Comparison of ENCODE assay signal across 19 mouse cellular contexts in the genomic region with DNA sequence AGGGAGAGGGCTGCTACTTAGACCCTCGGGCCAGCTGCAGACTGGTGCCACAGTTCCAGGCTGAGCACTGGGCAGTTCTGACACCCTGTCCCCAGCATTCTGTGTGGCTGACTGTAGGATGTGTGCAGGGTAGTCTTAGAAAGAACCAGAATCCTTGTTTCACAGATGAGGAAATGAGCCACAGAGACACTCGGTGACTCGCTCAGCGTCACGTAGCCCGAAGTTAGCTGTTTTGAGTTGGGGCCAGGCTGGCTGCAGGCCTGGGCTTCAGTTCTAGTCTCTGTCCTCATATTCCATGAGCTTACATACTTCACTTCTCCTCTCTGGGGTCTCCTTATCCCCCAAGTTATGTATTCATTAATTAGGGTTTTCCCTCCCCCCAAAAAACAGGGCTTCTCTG. TPM values are rescaled to one million over a fixed set of nuclear protein-coding genes. Genes with fewer than 3 reads are reported as not detected.
DNase-seq lines count a peak whose midpoint lies in the region; ATAC-seq and TF ChIP-seq lines count a peak whose summit lies in the region.
"Had no signal": no experiment of that assay in that cellular context is flagged by ENCODE, and none has a peak within 500 bp of the region (broad histone marks: within the 10 kb centered on the region; RNA-seq: fewer than 3 reads in every experiment).

No protein-coding gene starts in this region.

- H3K4me1 ChIP-seq in hindbrain, embryonic 10.5 days (replicated peaks), result peaks cover 84% of the 10 kb centered on the region
- H3K4me1 ChIP-seq in hindbrain, embryonic 16.5 days (ENCODE audit: control insufficient read depth, insufficient read depth, low read depth, low read length), result peaks cover 50% of the 10 kb centered on the region
- peaks cover 65% of the 10 kb centered on the region for H3K4me1 ChIP-seq in midbrain, embryonic 16.5 days (ENCODE audit: control insufficient read depth, insufficient read depth, low read length)
- peaks cover 42% of the 10 kb centered on the region for H3K4me1 ChIP-seq in midbrain, embryonic 14.5 days (ENCODE audit: control insufficient read depth, insufficient read depth, low read length)
- H3K4me1 ChIP-seq in embryonic fibroblast, embryonic 13.5 days (ENCODE audit: control insufficient read depth, insufficient read depth, low read length), result peaks cover 25% of the 10 kb centered on the region
- peaks cover 71% of the 10 kb centered on the region for H3K4me1 ChIP-seq in kidney, embryonic 15.5 days

- H3K9me3 ChIP-seq in hindbrain, embryonic 10.5 days, result no peaks in the 10 kb centered on the region
- no peaks in the 10 kb centered on the region for H3K9me3 ChIP-seq in hindbrain, embryonic 16.5 days (ENCODE audit: control insufficient read depth, low read length)
- no peaks in the 10 kb centered on the region for H3K9me3 ChIP-seq in midbrain, embryonic 16.5 days (replicated peaks; ENCODE audit: control insufficient read depth, low read length, poor library complexity, severe bottlenecking)
- H3K9me3 ChIP-seq in midbrain, embryonic 14.5 days (ENCODE audit: control insufficient read depth, low read length), result no peaks in the 10 kb centered on the region
- no peaks in the 10 kb centered on the region for H3K9me3 ChIP-seq in kidney, embryonic 15.5 days (replicated peaks)
- H3K9me3 ChIP-seq: forebrain, embryonic 13.5 days; heart, embryonic 15.5 days; liver, embryonic 15.5 days; megakaryocyte, embryonic 14.5 days; stomach, embryonic 15.5 days had no signal

- peak; percentile 12; the same call in 1 of the 2 replicates for TF ChIP-seq POLR2A in embryonic fibroblast, embryonic 13.5 days (IDR thresholded peaks at IDR 0.05; ENCODE audit: low read depth, low read length)
- no peak for TF ChIP-seq POLR2A in myocyte (IDR thresholded peaks at IDR 0.05; ENCODE audit: insufficient read length, low read depth)

- H3K4me3 ChIP-seq in hindbrain, embryonic 10.5 days, result no peak overlapping the region
- no peak overlapping the region for H3K4me3 ChIP-seq in hindbrain, embryonic 16.5 days (ENCODE audit: low read length)
- H3K4me3 ChIP-seq in midbrain, embryonic 16.5 days (ENCODE audit: low read depth, low read length), result no peak overlapping the region
- H3K4me3 ChIP-seq in midbrain, embryonic 14.5 days (replicated peaks; ENCODE audit: low read depth, low read length), result no peak overlapping the region
- no peak overlapping the region for H3K4me3 ChIP-seq in embryonic fibroblast, embryonic 13.5 days (ENCODE audit: insufficient read depth, low read length)
- no peak overlapping the region for H3K4me3 ChIP-seq in myocyte
- H3K4me3 ChIP-seq in kidney, embryonic 15.5 days (replicated peaks), result no peak overlapping the region
- H3K4me3 ChIP-seq: forebrain, embryonic 13.5 days; heart, embryonic 15.5 days; liver, embryonic 15.5 days; megakaryocyte, embryonic 14.5 days; stomach, embryonic 15.5 days had no signal

- no peaks in the 10 kb centered on the region for H3K79me2 ChIP-seq in myocyte (ENCODE audit: control insufficient read depth, insufficient read depth)

- TF ChIP-seq CTCF in embryonic fibroblast, embryonic 13.5 days (IDR thresholded peaks at IDR 0.05; ENCODE audit: borderline replicate concordance, insufficient read depth, low read length), result no peak

- peaks cover 35% of the 10 kb centered on the region for H3K27me3 ChIP-seq in hindbrain, embryonic 10.5 days (ENCODE audit: insufficient read depth, poor library complexity, severe bottlenecking)
- no peaks in the 10 kb centered on the region for H3K27me3 ChIP-seq in hindbrain, embryonic 16.5 days (replicated peaks; ENCODE audit: control insufficient read depth, insufficient read depth, low read length)
- no peaks in the 10 kb centered on the region for H3K27me3 ChIP-seq in midbrain, embryonic 16.5 days (ENCODE audit: control insufficient read depth, insufficient read depth, low read depth, low read length)
- no peaks in the 10 kb centered on the region for H3K27me3 ChIP-seq in midbrain, embryonic 14.5 days (ENCODE audit: control insufficient read depth, insufficient read depth, low read length)
- H3K27me3 ChIP-seq in myocyte (ENCODE audit: control insufficient read depth, insufficient read depth, insufficient read length), result peaks cover 5% of the 10 kb centered on the region
- H3K27me3 ChIP-seq in kidney, embryonic 15.5 days, result peaks cover 22% of the 10 kb centered on the region

- 94% methylated on average over 6 of the region's 6 CpGs for WGBS in hindbrain, embryonic 10.5 days
- 82% methylated on average over 6 of the region's 6 CpGs for WGBS in hindbrain, embryonic 16.5 days
- WGBS in midbrain, embryonic 16.5 days, result 85% methylated on average over 6 of the region's 6 CpGs
- WGBS in midbrain, embryonic 14.5 days, result 91% methylated on average over 6 of the region's 6 CpGs
- WGBS in kidney, embryonic 15.5 days, result 86% methylated on average over 6 of the region's 6 CpGs

- no peak overlapping the region; the same call in 1 of the 2 replicates for H3K4me2 ChIP-seq in hindbrain, embryonic 16.5 days (ENCODE audit: low read length)
- H3K4me2 ChIP-seq in midbrain, embryonic 16.5 days (ENCODE audit: low read length), result peak overlapping the region; percentile 87
- no peak overlapping the region for H3K4me2 ChIP-seq in midbrain, embryonic 14.5 days (ENCODE audit: low read length)
- peak overlapping the region; percentile 18 for H3K4me2 ChIP-seq in myocyte (ENCODE audit: low read depth)
- no peak overlapping the region for H3K4me2 ChIP-seq in kidney, embryonic 15.5 days
- H3K4me2 ChIP-seq: forebrain, embryonic 13.5 days; heart, embryonic 15.5 days; liver, embryonic 15.5 days; stomach, embryonic 15.5 days had no signal

- H3K9ac ChIP-seq in hindbrain, embryonic 16.5 days (ENCODE audit: low read depth, low read length), result no peak overlapping the region
- 0 out of 2 replicates have a peak overlapping the region, but pooled peaks have one; percentile 2 for H3K9ac ChIP-seq in midbrain, embryonic 16.5 days (ENCODE audit: low read depth, low read length)
- no peak overlapping the region for H3K9ac ChIP-seq in midbrain, embryonic 14.5 days (replicated peaks; ENCODE audit: low read length)
- H3K9ac ChIP-seq in kidney, embryonic 15.5 days, result no peak overlapping the region
- H3K9ac ChIP-seq: forebrain, embryonic 13.5 days; heart, embryonic 15.5 days; liver, embryonic 15.5 days; stomach, embryonic 15.5 days had no signal

- no peak for ATAC-seq in hindbrain, embryonic 16.5 days
- no peak for ATAC-seq in midbrain, embryonic 16.5 days
- no peak for ATAC-seq in midbrain, embryonic 14.5 days (ENCODE audit: low FRiP score, low TSS enrichment)
- ATAC-seq in kidney, embryonic 15.5 days (replicated peaks; ENCODE audit: low FRiP score), result no peak
- ATAC-seq: forebrain, embryonic 13.5 days had no signal

- H3ac ChIP-seq in myocyte (ENCODE audit: control insufficient read depth, insufficient read length), result no peak overlapping the region

- no peak for DNase-seq in hindbrain, embryonic 10.5 days (ENCODE audit: low spot score)
- no peak for DNase-seq in midbrain, embryonic 14.5 days
- DNase-seq: cerebellum, postnatal 25 days; heart, adult 11 months; kidney, adult 18-20 months; kidney, postnatal 4 days; layer of hippocampus, postnatal 36 days; lung, postnatal 10 days; thymus, adult 2 months had no signal

- no peaks in the 10 kb centered on the region for H3K36me3 ChIP-seq in hindbrain, embryonic 10.5 days
- H3K36me3 ChIP-seq in hindbrain, embryonic 16.5 days (ENCODE audit: control insufficient read depth, insufficient read depth, low read length), result no peaks in the 10 kb centered on the region
- H3K36me3 ChIP-seq in midbrain, embryonic 16.5 days (ENCODE audit: control insufficient read depth, insufficient read depth, low read length), result no peaks in the 10 kb centered on the region
- no peaks in the 10 kb centered on the region for H3K36me3 ChIP-seq in midbrain, embryonic 14.5 days (ENCODE audit: control insufficient read depth, insufficient read depth, low read length)
- no peaks in the 10 kb centered on the region for H3K36me3 ChIP-seq in myocyte (ENCODE audit: control insufficient read depth, insufficient read depth)
- H3K36me3 ChIP-seq in kidney, embryonic 15.5 days, result no peaks in the 10 kb centered on the region
- H3K36me3 ChIP-seq: heart, embryonic 15.5 days; liver, embryonic 15.5 days; stomach, embryonic 15.5 days had no signal

- peak overlapping the region; percentile 53 for H3K27ac ChIP-seq in hindbrain, embryonic 10.5 days
- H3K27ac ChIP-seq in hindbrain, embryonic 16.5 days (ENCODE audit: low read depth, low read length), result no peak overlapping the region
- no peak overlapping the region for H3K27ac ChIP-seq in midbrain, embryonic 16.5 days (ENCODE audit: low read length)
- H3K27ac ChIP-seq in midbrain, embryonic 14.5 days (replicated peaks; ENCODE audit: low read depth, low read length), result no peak overlapping the region
- peak overlapping the region; percentile 74 for H3K27ac ChIP-seq in embryonic fibroblast, embryonic 13.5 days (ENCODE audit: insufficient read depth, low read length)
- no peak overlapping the region for H3K27ac ChIP-seq in kidney, embryonic 15.5 days
- H3K27ac ChIP-seq: forebrain, embryonic 13.5 days; liver, embryonic 15.5 days; stomach, embryonic 15.5 days had no signal

TF ChIP-seq in myocyte, 11 proteins besides CTCF, POLR2A, EP300 and RAD21:
- TF ChIP-seq SRF (IDR thresholded peaks at IDR 0.05; ENCODE audit: control insufficient read depth, insufficient read length, low read depth), result no peak
- no peak for TF ChIP-seq REST (IDR thresholded peaks at IDR 0.05; ENCODE audit: insufficient read depth, insufficient read length)
- no peak for TF ChIP-seq POLR2AphosphoS2 (IDR thresholded peaks at IDR 0.05; ENCODE audit: insufficient read length, low read depth)
TF ChIP-seq in myocyte: peak in this region for 0.

RNA-seq across cellular contexts. Expression of gene Sdc3, which starts 3.6 kb away (rescaled TPM):
- polyA plus RNA-seq in hindbrain, embryonic 10.5 days (2016; fragmentation: Nextera tagmentation; extraction: Ambion mirVana), result 30.0 and 38.4 TPM in 2 replicates
- 151 and 187 TPM in 2 replicates for polyA plus RNA-seq in hindbrain, embryonic 16.5 days (2015; fragmentation: Nextera tagmentation; extraction: Ambion mirVana)
- polyA plus RNA-seq in midbrain, embryonic 16.5 days (2015; fragmentation: Nextera tagmentation; extraction: Ambion mirVana), result 188 and 205 TPM in 2 replicates
- 95.3 and 95.7 TPM in 2 replicates for polyA plus RNA-seq in midbrain, embryonic 14.5 days (2014; fragmentation: Nextera tagmentation; extraction: Ambion mirVana)
- polyA plus RNA-seq in embryonic fibroblast, embryonic 13.5 days (2011; ENCODE audit: insufficient read length, low read depth, missing spikeins), result 96.4 and 135 TPM in 2 replicates
- 15.8 TPM for polyA plus RNA-seq in myocyte (2012; fragmentation: generic; extraction: Trizol)
- polyA plus RNA-seq in kidney, embryonic 15.5 days (2015; fragmentation: Nextera tagmentation; extraction: Ambion mirVana), result 22.3 and 26.5 TPM in 2 replicates

Comparison
In these comparisons a context has a peak if more than half of its experiments do, and no peak if none do; other contexts are left out.
1. H3K27ac ChIP-seq: peak in hindbrain, embryonic 10.5 days (single experiment) and embryonic fibroblast, embryonic 13.5 days (single experiment); none in hindbrain, embryonic 16.5 days (single experiment), midbrain, embryonic 16.5 days (single experiment), midbrain, embryonic 14.5 days (single experiment) and kidney, embryonic 15.5 days (single experiment).
2. H3K4me2 ChIP-seq: peak in midbrain, embryonic 16.5 days (single experiment) and myocyte (single experiment); none in hindbrain, embryonic 16.5 days (single experiment), midbrain, embryonic 14.5 days (single experiment) and kidney, embryonic 15.5 days (single experiment).